Mouse (Mus musculus): Measurements from ENCODE around the gene Gm21173. TPM values are rescaled to one million over a fixed set of nuclear protein-coding genes. Genes with fewer than 3 reads are reported as not detected.
"Not testable (repeated sequence)": the region's sequence is repeated elsewhere in the genome, so short reads cannot be mapped to it uniquely, and the experiment has no call there.

The Gm21173 gene
- total RNA-seq (2021): not detected

- not testable (repeated sequence) for DNase-seq
Observed at GRCm38 (mm10) chrY:76761300-76761699, at the start of gene Gm21173. Gene Gm21173, plus strand, starts transcription at chrY:76761600.
